Mouse (Mus musculus) brain, embryonic 14.5 days (tissue): ENCODE results near the gene Ecpas.

Source experiments
- CTCF ChIP-seq: fragments of 200-500 bp; IDR thresholded peaks from 2 replicates; pipeline ENCODE4 v1.5.1; 2012; ENCODE audit warnings: inconsistent platforms, mild to moderate bottlenecking, moderate library complexity, borderline replicate concordance; ENCODE audit not compliant: insufficient read depth, insufficient read length; ENCODE audit errors: extremely low read depth
- POLR2A ChIP-seq: fragments of 200-500 bp; IDR thresholded peaks from 2 replicates; pipeline ENCODE4 v1.6.1; 2012; ENCODE audit warnings: mild to moderate bottlenecking, inconsistent platforms, borderline replicate concordance; ENCODE audit not compliant: poor library complexity, insufficient read depth, insufficient read length, severe bottlenecking; ENCODE audit errors: extremely low read depth

GRCm38 (mm10) chr4:58912629-58913335, at the start of gene Ecpas:
- no peak for TF ChIP-seq POLR2A
- TF ChIP-seq CTCF: no peak
